Mouse (Mus musculus): ENCODE results near the gene Adarb2.

- no peak for TF ChIP-seq POLR2A (IDR thresholded peaks at IDR 0.05; ENCODE audit: low read depth, low read length)
- no peak for TF ChIP-seq CTCF (IDR thresholded peaks at IDR 0.05; ENCODE audit: borderline replicate concordance, insufficient read depth, low read length)
Observed at GRCm38 (mm10) chr13:8478731-8479130, 276.1 kb downstream of the Adarb2 start.

Measured in embryonic fibroblast, embryonic 13.5 days (primary cell).